Mouse (Mus musculus): Measurements from ENCODE around the gene Gm42906.

The Gm42906 gene

GRCm38 (mm10) chr5:151155247-151155646 is 272.7 kb downstream of the Gm42906 start:
- DNase-seq (ENCODE audit: extremely low spot score, low read depth, low spot score) = no peak

- no peak for DNase-seq (ENCODE audit: extremely low spot score, low read depth, low spot score)
Observed at GRCm38 (mm10) chr5:151154780-151155179, 273.2 kb downstream of the Gm42906 start.

- no peak for DNase-seq (ENCODE audit: extremely low spot score, low read depth, low spot score)
Observed at GRCm38 (mm10) chr5:151154030-151154429, 273.9 kb downstream of the Gm42906 start.

GRCm38 (mm10) chr5:151151549-151151948 is 276.4 kb downstream of the Gm42906 start:
- no peak for DNase-seq (ENCODE audit: extremely low spot score, low read depth, low spot score)

- no peak for DNase-seq (ENCODE audit: extremely low spot score, low read depth, low spot score)
Observed at GRCm38 (mm10) chr5:151149509-151149908, 278.5 kb downstream of the Gm42906 start.

- no peak for DNase-seq (ENCODE audit: extremely low spot score, low read depth, low spot score)
Observed at GRCm38 (mm10) chr5:151148079-151148478, 279.9 kb downstream of the Gm42906 start.

- DNase-seq (ENCODE audit: extremely low spot score, low read depth, low spot score) = no peak
Observed at GRCm38 (mm10) chr5:151145807-151146206, 282.2 kb downstream of the Gm42906 start.

- DNase-seq (ENCODE audit: extremely low spot score, low read depth, low spot score) = no peak
Observed at GRCm38 (mm10) chr5:151143955-151144354, 284.0 kb downstream of the Gm42906 start.

- DNase-seq (ENCODE audit: extremely low spot score, low read depth, low spot score) = peak; percentile 71
Observed at GRCm38 (mm10) chr5:151142671-151143601, 285.0 kb downstream of the Gm42906 start.

- DNase-seq (ENCODE audit: extremely low spot score, low read depth, low spot score) = peak; percentile 33
Observed at GRCm38 (mm10) chr5:151142241-151142640, 285.7 kb downstream of the Gm42906 start.

GRCm38 (mm10) chr5:151137901-151138300 is 290.1 kb downstream of the Gm42906 start:
- no peak for DNase-seq (ENCODE audit: extremely low spot score, low read depth, low spot score)

GRCm38 (mm10) chr5:151137311-151137710 is 290.7 kb downstream of the Gm42906 start:
- no peak for DNase-seq (ENCODE audit: extremely low spot score, low read depth, low spot score)

GRCm38 (mm10) chr5:151135965-151136364 is 292.0 kb downstream of the Gm42906 start:
- DNase-seq (ENCODE audit: extremely low spot score, low read depth, low spot score) = no peak

- DNase-seq (ENCODE audit: extremely low spot score, low read depth, low spot score) = no peak
Observed at GRCm38 (mm10) chr5:151135078-151135826, 292.7 kb downstream of the Gm42906 start.

- DNase-seq (ENCODE audit: extremely low spot score, low read depth, low spot score) = no peak
Observed at GRCm38 (mm10) chr5:151134202-151134601, 293.8 kb downstream of the Gm42906 start.

- DNase-seq (ENCODE audit: extremely low spot score, low read depth, low spot score) = no peak
Observed at GRCm38 (mm10) chr5:151133744-151134143, 294.2 kb downstream of the Gm42906 start.

- DNase-seq (ENCODE audit: extremely low spot score, low read depth, low spot score) = no peak
Observed at GRCm38 (mm10) chr5:151129762-151130161, 298.2 kb downstream of the Gm42906 start.

- DNase-seq (ENCODE audit: extremely low spot score, low read depth, low spot score) = no peak
Observed at GRCm38 (mm10) chr5:151127298-151127717, 300.7 kb downstream of the Gm42906 start.

GRCm38 (mm10) chr5:151126608-151127005 is 301.4 kb downstream of the Gm42906 start:
- no peak for DNase-seq (ENCODE audit: extremely low spot score, low read depth, low spot score)

GRCm38 (mm10) chr5:151125985-151126607 is 301.9 kb downstream of the Gm42906 start:
- DNase-seq (ENCODE audit: extremely low spot score, low read depth, low spot score) = no peak

GRCm38 (mm10) chr5:151117846-151118245 is 310.1 kb downstream of the Gm42906 start:
- no peak for DNase-seq (ENCODE audit: extremely low spot score, low read depth, low spot score)

All from hindlimb bud, embryonic 11.5 days (tissue).